In the genomic region with DNA sequence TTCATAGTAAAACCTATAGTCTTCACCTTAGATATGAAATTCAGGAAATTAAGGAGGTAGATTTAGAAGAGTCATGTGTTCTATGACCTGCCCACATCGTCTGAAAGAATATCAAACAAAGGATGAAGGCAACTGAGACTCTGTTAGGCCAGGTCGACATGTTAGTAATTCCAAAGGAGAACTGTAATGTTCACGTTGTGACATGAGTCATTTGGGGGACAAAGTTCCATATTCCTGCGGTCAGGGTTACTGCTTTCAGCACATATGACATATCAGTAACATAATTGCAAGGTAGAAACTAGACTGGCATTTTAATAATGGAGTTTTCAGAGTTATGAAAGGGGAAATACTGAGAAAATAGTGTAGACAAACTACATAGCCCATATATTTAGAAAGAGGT, we compare ENCODE assay signal across 17 mouse cellular contexts. TPM values are rescaled to one million over a fixed set of nuclear protein-coding genes. Genes with fewer than 3 reads are reported as not detected.
DNase-seq lines count a peak whose midpoint lies in the region; ATAC-seq and TF ChIP-seq lines count a peak whose summit lies in the region.
"Had no signal": no experiment of that assay in that cellular context is flagged by ENCODE, and none has a peak within 500 bp of the region (broad histone marks: within the 10 kb centered on the region; RNA-seq: fewer than 3 reads in every experiment).

No protein-coding gene starts in this region.

- peaks cover 15% of the 10 kb centered on the region for H3K4me1 ChIP-seq in liver, postnatal 0 days (ENCODE audit: insufficient read depth)
- no peaks in the 10 kb centered on the region for H3K4me1 ChIP-seq in liver, embryonic 11.5 days (replicated peaks; ENCODE audit: control insufficient read depth, insufficient read depth, low read length)
- peaks cover 13% of the 10 kb centered on the region for H3K4me1 ChIP-seq in intestine, postnatal 0 days (replicated peaks; ENCODE audit: control insufficient read depth, insufficient read depth, low read length)

- TF ChIP-seq CTCF in liver, postnatal 0 days (IDR thresholded peaks at IDR 0.05; ENCODE audit: low read depth) = no peak
- no peak for TF ChIP-seq CTCF in intestine, postnatal 0 days (IDR thresholded peaks at IDR 0.05; ENCODE audit: low read depth)

- no peaks in the 10 kb centered on the region for H3K27me3 ChIP-seq in liver, postnatal 0 days (ENCODE audit: insufficient read depth, low read length)
- no peaks in the 10 kb centered on the region for H3K27me3 ChIP-seq in liver, embryonic 11.5 days (replicated peaks; ENCODE audit: control insufficient read depth, insufficient read depth, low read length)
- H3K27me3 ChIP-seq in intestine, postnatal 0 days (replicated peaks; ENCODE audit: control insufficient read depth, insufficient read depth, low read length) = no peaks in the 10 kb centered on the region
- H3K27me3 ChIP-seq: embryonic facial prominence, embryonic 12.5 days; forebrain, embryonic 13.5 days had no signal

- H3K4me2 ChIP-seq in liver, postnatal 0 days (ENCODE audit: low read depth, low read length) = no peak overlapping the region
- H3K4me2 ChIP-seq in liver, embryonic 11.5 days = no peak overlapping the region
- H3K4me2 ChIP-seq in intestine, postnatal 0 days (replicated peaks; ENCODE audit: low read depth) = no peak overlapping the region
- H3K4me2 ChIP-seq: embryonic facial prominence, embryonic 12.5 days; forebrain, embryonic 13.5 days had no signal

- no peak for DNase-seq in liver, postnatal 0 days
- DNase-seq in liver, embryonic 11.5 days (ENCODE audit: low spot score) = no peak
- no peak for DNase-seq in frontal cortex, postnatal 14 days (ENCODE audit: low spot score in 2 of 2)
- no peak for DNase-seq in adrenal gland, postnatal 36 days
- DNase-seq: adrenal gland, adult 2 months; adrenal gland, postnatal 10 days; adrenal gland, postnatal 25 days; cerebellum, adult 11-12 months; cerebellum, adult 2 months; cerebellum, adult 9-10 months; cerebellum, postnatal 10 days; cerebellum, postnatal 25 days had no signal

- no peak overlapping the region for H3K9ac ChIP-seq in liver, postnatal 0 days (replicated peaks)
- no peak overlapping the region for H3K9ac ChIP-seq in liver, embryonic 11.5 days (ENCODE audit: low read depth, low read length)
- H3K9ac ChIP-seq in intestine, postnatal 0 days (ENCODE audit: low read depth, low read length) = no peak overlapping the region
- H3K9ac ChIP-seq: embryonic facial prominence, embryonic 12.5 days; forebrain, embryonic 13.5 days had no signal

- 52% methylated on average over 4 of the region's 4 CpGs for WGBS in liver, postnatal 0 days (ENCODE audit: insufficient replicate concordance)
- WGBS in liver, embryonic 11.5 days = 77% methylated on average over 4 of the region's 4 CpGs
- WGBS in intestine, postnatal 0 days = 30% methylated on average over 4 of the region's 4 CpGs

- peak overlapping the region; percentile 64; the same call in 1 of the 2 replicates for H3K27ac ChIP-seq in liver, postnatal 0 days (ENCODE audit: low read depth)
- no peak overlapping the region for H3K27ac ChIP-seq in liver, embryonic 11.5 days (ENCODE audit: low read depth, low read length)
- H3K27ac ChIP-seq in intestine, postnatal 0 days (ENCODE audit: low read depth, low read length) = peak overlapping the region; percentile 76; the same call in 1 of the 2 replicates
- H3K27ac ChIP-seq: embryonic facial prominence, embryonic 10.5 days; embryonic facial prominence, embryonic 12.5 days; forebrain, embryonic 13.5 days had no signal

- H3K36me3 ChIP-seq in liver, postnatal 0 days (replicated peaks; ENCODE audit: insufficient read depth, low read length) = no peaks in the 10 kb centered on the region
- no peaks in the 10 kb centered on the region for H3K36me3 ChIP-seq in liver, embryonic 11.5 days (ENCODE audit: control insufficient read depth, insufficient read depth, low read length)
- H3K36me3 ChIP-seq in intestine, postnatal 0 days (ENCODE audit: control insufficient read depth, insufficient read depth) = no peaks in the 10 kb centered on the region
- H3K36me3 ChIP-seq: embryonic facial prominence, embryonic 12.5 days had no signal

- peak; percentile 82 for ATAC-seq in liver, postnatal 0 days
- ATAC-seq in liver, embryonic 11.5 days (replicated peaks; ENCODE audit: low FRiP score) = no peak
- peak; percentile 90 for ATAC-seq in intestine, postnatal 0 days
- ATAC-seq: forebrain, embryonic 13.5 days; forebrain, embryonic 16.5 days had no signal

- peak; percentile 42 for TF ChIP-seq EP300 in liver, postnatal 0 days (IDR thresholded peaks at IDR 0.05; ENCODE audit: low read depth)

- no peak overlapping the region for H3K4me3 ChIP-seq in liver, postnatal 0 days (ENCODE audit: low read depth, low read length)
- H3K4me3 ChIP-seq in liver, embryonic 11.5 days (ENCODE audit: low read depth, low read length) = no peak overlapping the region
- H3K4me3 ChIP-seq in intestine, postnatal 0 days (ENCODE audit: low read depth, low read length) = no peak overlapping the region
- H3K4me3 ChIP-seq: embryonic facial prominence, embryonic 10.5 days; embryonic facial prominence, embryonic 12.5 days; forebrain, embryonic 13.5 days had no signal

- H3K9me3 ChIP-seq in liver, postnatal 0 days (ENCODE audit: low read length) = no peaks in the 10 kb centered on the region
- no peaks in the 10 kb centered on the region for H3K9me3 ChIP-seq in liver, embryonic 11.5 days (ENCODE audit: control insufficient read depth, low read length)
- no peaks in the 10 kb centered on the region for H3K9me3 ChIP-seq in intestine, postnatal 0 days (ENCODE audit: control insufficient read depth)
- H3K9me3 ChIP-seq: embryonic facial prominence, embryonic 10.5 days; embryonic facial prominence, embryonic 12.5 days; forebrain, embryonic 13.5 days had no signal

RNA-seq across cellular contexts. Expression of a gene that starts 58.3 kb away (rescaled TPM):
- 2.0 and 2.1 TPM in 2 replicates for polyA plus RNA-seq in liver, postnatal 0 days (2015; fragmentation: Nextera tagmentation; extraction: Ambion mirVana)
- polyA plus RNA-seq in liver, embryonic 11.5 days (2014; fragmentation: Nextera tagmentation; extraction: Ambion mirVana) = 10.6 and 11.1 TPM in 2 replicates
- 3.7 and 4.4 TPM in 2 replicates for polyA plus RNA-seq in intestine, postnatal 0 days (2015; fragmentation: Nextera tagmentation; extraction: Ambion mirVana)
- total RNA-seq in adrenal gland, postnatal 36 days (2021) = 10 to 100 TPM; 28.3 to 59.7 TPM
